Mouse (Mus musculus) megakaryocyte-erythroid progenitor cell, adult 5-6 weeks (primary cell): ENCODE data around the gene Lepr. TPM values are rescaled to one million over a fixed set of nuclear protein-coding genes. Genes with fewer than 3 reads are reported as not detected.
A peak's percentile ranks its signal among the peaks of the same experiment; 100 is the strongest.
"Not testable (repeated sequence)": the region's sequence is repeated elsewhere in the genome, so short reads cannot be mapped to it uniquely, and the experiment has no call there.

Experiments
- ATAC-seq: replicated peaks from 2 replicates; pipeline ENCODE4 v1.8.0; 2016; ENCODE audit warnings: mild to moderate bottlenecking, inconsistent platforms; ENCODE audit not compliant: severe bottlenecking, poor library complexity, low FRiP score, low TSS enrichment
- total RNA-seq, 2 experiments: library from RNA; stranded (forward) in 1 of 2; stranded (reverse) in 1 of 2; fragments of 200-1000, 215-1000 nt in 1 of 2; fragments of >200 nt in 1 of 2; fragmentation: Nextera tagmentation in 1 of 2; gene quantifications; 2 replicates each; pipeline ENCODE4 v1.2.3; 2014 to 2017

Gene Lepr
- total RNA-seq, 2 experiments from 2014 or later: not detected

GRCm38 (mm10) chr4:101712563-101712962, 4.6 kb upstream of the Lepr start:
- ATAC-seq: no peak

GRCm38 (mm10) chr4:101715302-101715701, 1.9 kb upstream of the Lepr start:
- ATAC-seq: no peak

DNA sequence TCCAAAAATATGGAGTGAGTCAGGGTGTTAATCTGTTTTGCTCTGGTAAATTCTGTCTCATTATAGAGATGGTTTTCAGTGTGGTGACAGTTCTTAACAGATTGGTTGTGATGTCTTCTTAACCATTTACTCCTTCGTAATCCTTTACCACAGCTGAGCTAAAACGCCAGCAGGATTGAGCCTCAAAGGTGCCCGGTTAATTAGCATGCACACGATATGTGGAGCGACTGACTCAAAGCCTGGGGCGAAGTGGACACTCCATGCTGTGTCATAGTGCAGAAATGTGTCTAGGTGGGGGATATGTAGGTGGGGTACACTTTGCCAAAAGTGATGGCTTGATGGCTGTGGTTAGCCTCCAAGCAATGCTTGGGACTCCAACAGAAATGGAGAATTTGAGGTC, 1.4 kb upstream of the Lepr start:
- no peak for ATAC-seq

GRCm38 (mm10) chr4:101718991-101719580, 1.9 kb downstream of the Lepr start:
- no peak for ATAC-seq

DNA sequence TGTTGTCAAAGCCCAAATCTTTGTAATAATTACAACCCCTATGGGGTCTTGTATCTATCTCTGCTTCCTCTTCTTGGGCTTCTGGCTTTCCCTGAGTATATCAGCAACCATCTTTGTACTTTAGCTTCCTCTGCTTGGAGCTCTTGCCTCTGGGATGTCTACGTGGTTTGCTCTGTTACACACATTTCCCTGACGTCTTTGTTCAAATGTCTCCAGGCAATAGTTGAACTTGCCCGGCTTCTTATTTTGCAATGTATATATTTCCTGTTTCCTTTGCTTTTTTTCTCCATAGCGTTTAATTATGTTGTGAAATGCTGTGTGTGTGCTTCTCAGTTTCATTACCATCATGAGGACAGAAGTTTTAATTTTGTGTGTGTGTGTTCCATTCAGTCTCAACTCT, 4.5 kb downstream of the Lepr start:
- ATAC-seq: no peak

DNA sequence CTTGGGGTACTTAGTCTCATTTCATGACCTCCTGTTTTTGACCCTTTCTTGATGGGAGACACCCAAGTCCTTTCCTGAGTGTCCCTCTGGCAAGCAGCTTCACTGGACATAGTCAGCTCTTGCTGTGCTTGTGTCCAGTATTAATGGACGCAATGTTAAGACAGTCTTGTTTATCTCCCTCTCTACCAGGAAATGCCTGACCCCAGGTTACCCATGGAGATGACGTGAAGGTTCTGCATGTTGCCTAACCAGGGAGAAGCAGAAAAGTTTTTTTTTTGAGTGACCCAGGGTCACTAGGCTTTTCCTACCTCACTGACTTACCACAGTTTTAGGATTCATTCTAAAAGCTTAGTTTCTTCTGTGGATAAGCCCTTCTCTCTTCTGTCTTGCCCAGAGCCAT, 24.8 kb downstream of the Lepr start:
- no peak for ATAC-seq

GRCm38 (mm10) chr4:101745534-101745933, 28.3 kb downstream of the Lepr start:
- no peak for ATAC-seq

GRCm38 (mm10) chr4:101760490-101760889, 43.3 kb downstream of the Lepr start:
- ATAC-seq: no peak

GRCm38 (mm10) chr4:101843923-101844322, 126.7 kb downstream of the Lepr start, which contains the start of gene B020004J07Rik:
Gene B020004J07Rik, minus strand, starts transcription at chr4:101844023.
- ATAC-seq: not testable (repeated sequence)

- ATAC-seq: no peak
Measured at GRCm38 (mm10) chr4:101850908-101851307, 133.7 kb downstream of the Lepr start.

- peak; percentile 55; the same call in 1 of the 2 replicates for ATAC-seq
Measured at GRCm38 (mm10) chr4:101860873-101861272, 143.7 kb downstream of the Lepr start.

GRCm38 (mm10) chr4:101862289-101862688, 145.1 kb downstream of the Lepr start:
- ATAC-seq: no peak

Other genes starting within 250 kb of the Lepr start
- 35.2 and 35.5 TPM in 2 replicates for gene Dnajc6, start 220.8 kb upstream of the Lepr start, total RNA-seq (2014; fragmentation: Nextera tagmentation)
- 40.5 and 40.8 TPM in 2 replicates for gene Dnajc6, start 220.8 kb upstream of the Lepr start, total RNA-seq (2017)
- gene Leprot, start 69.7 kb upstream of the Lepr start, total RNA-seq (2014; fragmentation: Nextera tagmentation): 83.3 and 103 TPM in 2 replicates
- 116 and 138 TPM in 2 replicates for gene Leprot, start 69.7 kb upstream of the Lepr start, total RNA-seq (2017)
- gene B020004J07Rik, start 126.6 kb downstream of the Lepr start, total RNA-seq (2014; fragmentation: Nextera tagmentation): not detected in 2 replicates
- not detected in 2 replicates for gene B020004J07Rik, start 126.6 kb downstream of the Lepr start, total RNA-seq (2017)
- not detected in 2 replicates for gene C130073F10Rik, start 176.4 kb downstream of the Lepr start, total RNA-seq (2014; fragmentation: Nextera tagmentation)
- gene C130073F10Rik, start 176.4 kb downstream of the Lepr start, total RNA-seq (2017): not detected in 2 replicates
- gene Gm12800, start 191.7 kb downstream of the Lepr start, total RNA-seq (2014; fragmentation: Nextera tagmentation): not detected in 2 replicates
- not detected in 2 replicates for gene Gm12800, start 191.7 kb downstream of the Lepr start, total RNA-seq (2017)
- not detected in 2 replicates for gene Gm12794, start 223.0 kb downstream of the Lepr start, total RNA-seq (2014; fragmentation: Nextera tagmentation)
- gene Gm12794, start 223.0 kb downstream of the Lepr start, total RNA-seq (2017): not detected in 2 replicates